Mouse (Mus musculus) heart, postnatal 0 days (tissue): Measurements from ENCODE around the gene Sp7. TPM values are rescaled to one million over a fixed set of nuclear protein-coding genes. Genes with fewer than 3 reads are reported as not detected.
A peak's percentile ranks its signal among the peaks of the same experiment; 100 is the strongest.

Experiments used
- ATAC-seq: fragments of 200-750 bp; cut with Nextera tagmentation; 2 replicates; pipeline ENCODE4 v1.8.0; 2017; ENCODE audit warnings: low read depth, moderate number of reproducible peaks, moderate library complexity; ENCODE audit not compliant: insufficient read depth
- DNase-seq: peaks from one replicate; pipeline ENCODE4 v3.0.0-alpha.2; 2016; ENCODE audit warnings: low spot score
- H3K27ac ChIP-seq: fragments of 300-500 bp; sonication (generic); 2 replicates; pipeline ENCODE4 v1.5.1; 2014; ENCODE audit warnings: low read depth, mild to moderate bottlenecking
- H3K27me3 ChIP-seq: fragments of 300-500 bp; sonication (generic); 2 replicates; pipeline ENCODE4 v1.6.1; 2014; ENCODE audit warnings: low read length, mixed read lengths; ENCODE audit not compliant: control insufficient read depth, insufficient read depth
- H3K36me3 ChIP-seq: fragments of 300-500 bp; sonication (generic); replicated peaks from 2 replicates; pipeline ENCODE4 v1.6.1; 2014; ENCODE audit warnings: low read length, mixed read lengths; ENCODE audit not compliant: control insufficient read depth, insufficient read depth
- H3K4me1 ChIP-seq: fragments of 300-500 bp; sonication (generic); 2 replicates; pipeline ENCODE4 v1.6.1; 2014; ENCODE audit warnings: antibody characterized with exemption; ENCODE audit not compliant: control insufficient read depth, insufficient read depth
- H3K4me2 ChIP-seq: fragments of 300-500 bp; sonication (generic); 2 replicates; pipeline ENCODE4 v1.6.1; 2014; ENCODE audit warnings: low read depth, mild to moderate bottlenecking, low read length, moderate library complexity
- H3K4me3 ChIP-seq: fragments of 300-500 bp; sonication (generic); 2 replicates; pipeline ENCODE4 v1.5.1; 2014; ENCODE audit warnings: low read depth, low read length
- H3K9ac ChIP-seq: fragments of 300-500 bp; sonication (generic); replicated peaks from 2 replicates; pipeline ENCODE4 v1.6.1; 2014; ENCODE audit warnings: low read depth, low read length, mixed read lengths
- H3K9me3 ChIP-seq: fragments of 300-500 bp; sonication (generic); replicated peaks from 2 replicates; pipeline ENCODE4 v1.6.1; 2016; ENCODE audit warnings: low read length; ENCODE audit not compliant: control insufficient read depth
- CTCF ChIP-seq: IDR thresholded peaks from 2 replicates; pipeline ENCODE4 v1.5.1; 2016; ENCODE audit warnings: antibody characterized with exemption, control low read depth, low read depth
- EP300 ChIP-seq: IDR thresholded peaks from 2 replicates; pipeline ENCODE4 v1.6.1; 2016; ENCODE audit warnings: antibody characterized with exemption, low read depth
- WGBS: fragments of 180-500 bp; shearing (Covaris S2); extraction: QIAGEN DNeasy Blood & Tissue Kit; methylation state at CpG from one replicate; pipeline ENCODE4 v1.1.7; 2014; 5-methylcytosine and 5-hydroxymethylcytosine counted together
- polyA plus RNA-seq: library from polyadenylated mRNA; unstranded; fragments of >200 nt; fragmentation: Nextera tagmentation; extraction: Ambion mirVana; gene quantifications from 2 replicates; pipeline ENCODE4 v1.2.1, GENCODE M21; 2015
- total RNA-seq: library from RNA; depleted of rRNA; stranded (reverse); fragments of >200 nt; gene quantifications from 2 replicates; pipeline ENCODE4 v1.2.3, GENCODE M21; 2014; ENCODE audit warnings: low replicate concordance

Sp7 gene
- total and polyA plus RNA-seq, 2 experiments from 2014 or later: not detected

DNA sequence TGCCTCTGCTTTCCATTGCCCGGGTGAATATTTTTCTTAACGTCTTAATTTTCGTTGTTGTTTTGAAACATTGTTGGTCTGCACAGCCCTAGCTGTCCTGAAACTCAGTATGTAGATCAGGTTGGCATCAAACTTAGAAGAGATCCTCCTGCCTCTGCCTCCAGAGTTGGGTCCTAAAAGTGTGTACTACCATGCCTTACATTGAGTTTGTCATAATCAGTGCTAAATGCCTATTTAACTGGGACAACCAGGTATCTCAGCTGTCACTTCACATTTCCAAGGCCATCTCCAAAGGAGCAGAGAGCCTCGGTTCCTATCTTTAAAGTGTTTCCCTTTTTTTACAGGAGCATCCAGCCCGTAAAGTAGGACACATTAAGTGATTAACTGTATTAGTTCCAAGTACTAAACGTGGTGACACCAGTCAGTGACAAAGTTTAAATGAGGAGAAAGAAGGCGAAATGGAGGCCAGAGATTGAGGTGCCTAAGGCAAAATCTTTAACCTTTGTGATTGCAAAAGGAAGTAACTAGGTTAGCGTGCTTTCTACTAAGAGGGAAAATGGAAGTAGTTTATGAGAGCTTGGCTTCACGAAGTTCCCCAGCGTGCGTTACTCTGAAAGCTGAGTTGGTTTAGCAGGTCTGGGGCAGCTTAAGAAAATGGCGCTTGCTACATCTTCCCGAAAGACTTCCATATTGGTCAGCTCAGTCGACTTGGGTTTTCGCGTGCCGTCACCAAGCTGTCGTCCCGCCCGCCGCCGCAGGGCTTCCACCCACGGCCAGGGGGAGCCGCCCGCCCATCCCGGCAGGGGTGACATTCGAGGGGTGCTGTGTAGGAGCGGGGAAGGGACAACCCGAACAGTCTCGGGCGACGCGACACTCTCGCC is 37.9 kb upstream of the Sp7 start:
- peak overlapping the region; percentile 100 for H3K27ac ChIP-seq
- H3K36me3 ChIP-seq: peaks cover 23% of the 10 kb centered on the region
- ATAC-seq: peak; percentile 18
- peak; percentile 48; the same call in 1 of the 2 replicates for TF ChIP-seq EP300
- TF ChIP-seq CTCF: peak; percentile 55
- no peaks in the 10 kb centered on the region for H3K27me3 ChIP-seq
- DNase-seq: no peak
- peaks cover 19% of the 10 kb centered on the region for H3K4me1 ChIP-seq
- H3K9me3 ChIP-seq: no peaks in the 10 kb centered on the region
- H3K4me2 ChIP-seq: peak overlapping the region; percentile 65
- H3K4me3 ChIP-seq: peak overlapping the region; percentile 51
- 16% methylated on average over 34 of the region's 34 CpGs for WGBS
- H3K9ac ChIP-seq: peak overlapping the region; percentile 71

- Histone ChIP-seq H3K27me3 (no peaks in the 10 kb centered on the region), H3K4me2 (no peak overlapping the region), H3K36me3 (no peaks in the 10 kb centered on the region), H3K27ac (no peak overlapping the region), H3K9ac (no peak overlapping the region), H3K4me1 (peaks cover 9% of the 10 kb centered on the region), H3K9me3 (no peaks in the 10 kb centered on the region), H3K4me3 (no peak overlapping the region)
- no peak for ATAC-seq
- no peak for DNase-seq
- no peak for TF ChIP-seq CTCF
- TF ChIP-seq EP300: no peak
- 96% methylated on average over 3 of the region's 3 CpGs for WGBS
These were observed 35.2 kb upstream of the Sp7 start for GRCm38 (mm10) chr15:102402210-102402609.

GRCm38 (mm10) chr15:102401278-102401677 is 34.3 kb upstream of the Sp7 start:
- WGBS: 56% methylated on average over 2 of the region's 2 CpGs
- H3K4me3 ChIP-seq: no peak overlapping the region
- no peak for ATAC-seq
- H3K27ac ChIP-seq: no peak overlapping the region
- H3K9me3 ChIP-seq: no peaks in the 10 kb centered on the region
- H3K27me3 ChIP-seq: no peaks in the 10 kb centered on the region
- TF ChIP-seq CTCF: no peak
- no peak for TF ChIP-seq EP300
- no peak overlapping the region for H3K4me2 ChIP-seq
- no peak for DNase-seq
- H3K4me1 ChIP-seq: peaks cover 4% of the 10 kb centered on the region
- H3K36me3 ChIP-seq: no peaks in the 10 kb centered on the region
- no peak overlapping the region for H3K9ac ChIP-seq

GRCm38 (mm10) chr15:102400476-102401045 is 33.6 kb upstream of the Sp7 start:
- Histone ChIP-seq H3K36me3 (no peaks in the 10 kb centered on the region), H3K4me3 (no peak overlapping the region), H3K9me3 (no peaks in the 10 kb centered on the region), H3K27me3 (no peaks in the 10 kb centered on the region), H3K4me2 (peak overlapping the region; percentile 68; the same call in 1 of the 2 replicates), H3K4me1 (peaks cover 4% of the 10 kb centered on the region), H3K9ac (no peak overlapping the region), H3K27ac (peak overlapping the region; percentile 96)
- no peak for ATAC-seq
- WGBS: 84% methylated on average over 10 of the region's 10 CpGs
- no peak for DNase-seq
- TF ChIP-seq EP300 (no peak), CTCF (no peak)

DNA sequence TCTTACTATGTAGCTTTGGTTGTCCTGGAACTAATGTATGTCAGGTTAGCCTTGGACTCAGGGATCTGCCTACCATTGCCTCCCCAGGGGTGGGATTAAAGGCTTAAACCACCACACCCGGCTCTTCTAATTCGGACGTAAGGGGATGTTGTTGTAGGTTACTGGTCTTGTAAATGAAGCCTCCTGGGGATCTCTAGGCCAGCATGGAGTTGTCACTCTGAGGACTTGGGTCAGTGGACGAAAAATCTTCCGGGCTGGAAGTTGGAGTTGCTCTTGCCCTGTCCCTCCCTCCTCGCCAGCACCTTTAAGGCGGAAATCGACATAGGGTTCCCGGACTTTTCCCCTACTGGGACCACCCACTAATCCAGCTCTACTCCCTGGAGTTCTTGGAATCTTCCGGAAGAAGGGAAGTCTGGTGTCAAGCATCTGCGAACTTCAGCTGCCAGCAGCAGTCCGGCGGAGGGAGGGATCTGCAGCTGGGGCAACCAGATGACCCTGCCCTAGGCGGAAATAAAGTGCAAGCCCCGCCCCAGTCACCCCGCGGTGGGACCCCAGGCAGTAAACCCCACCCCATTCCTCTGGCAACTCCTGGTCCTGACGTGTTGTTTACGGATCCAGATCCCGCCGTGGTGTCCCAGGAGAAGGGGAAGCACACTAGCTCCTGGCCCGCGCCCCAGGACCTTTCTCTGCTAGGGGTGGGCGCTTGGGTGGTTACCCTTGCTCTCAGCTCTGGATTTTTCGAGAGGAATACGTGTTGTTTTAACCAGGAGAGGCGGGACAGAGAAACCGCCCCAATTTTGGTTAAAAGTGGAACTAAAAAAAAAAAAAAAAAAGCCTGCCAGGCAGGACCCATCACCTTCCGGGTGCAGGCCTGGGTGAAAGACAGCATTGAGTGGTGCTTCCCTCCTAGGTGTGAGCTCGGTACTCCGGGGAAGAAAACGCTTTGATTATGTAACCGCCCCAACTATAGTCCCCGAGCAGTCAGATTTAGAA is 32.5 kb upstream of the Sp7 start:
- ATAC-seq: peak; percentile 91
- 1% methylated on average over 34 of the region's 34 CpGs for WGBS
- peaks cover 10% of the 10 kb centered on the region for H3K4me1 ChIP-seq

More for the DNA sequence above, 32.5 kb upstream of the Sp7 start:
- Histone ChIP-seq H3K27me3 (no peaks in the 10 kb centered on the region), H3K36me3 (no peaks in the 10 kb centered on the region), H3K4me2 (peak overlapping the region; percentile 68), H3K9me3 (no peaks in the 10 kb centered on the region), H3K27ac (peak overlapping the region; percentile 96), H3K4me3 (peak overlapping the region; percentile 50), H3K9ac (peak overlapping the region; percentile 62)
- DNase-seq: peak; percentile 90
- TF ChIP-seq CTCF (no peak), EP300 (peak; percentile 48; the same call in 1 of the 2 replicates)
